Mouse (Mus musculus) bone marrow, adult 2 months (tissue): Measurements from ENCODE around the gene Rnf41. TPM values are rescaled to one million over a fixed set of nuclear protein-coding genes. Genes with fewer than 3 reads are reported as not detected.

Experiments used
- H3K27ac ChIP-seq: fragments of 200-500 bp; 2 replicates; pipeline ENCODE4 v1.5.1; 2012; ENCODE audit warnings: low read depth, mild to moderate bottlenecking, control low read depth, inconsistent platforms, low read length; ENCODE audit not compliant: control insufficient read depth, poor library complexity, insufficient read depth
- H3K4me1 ChIP-seq: fragments of 200-500 bp; 2 replicates; pipeline ENCODE4 v1.6.1; 2011; ENCODE audit warnings: low read length; ENCODE audit not compliant: control insufficient read depth, insufficient read depth
- H3K4me3 ChIP-seq: fragments of 200-500 bp; replicated peaks from 2 replicates; pipeline ENCODE3; 2011; ENCODE audit warnings: mild to moderate bottlenecking, low read depth, low read length, control low read depth; ENCODE audit not compliant: control insufficient read depth
- CTCF ChIP-seq: fragments of 200-500 bp; IDR thresholded peaks from 2 replicates; pipeline ENCODE4 v1.5.1; 2011; ENCODE audit warnings: low read length, control low read depth; ENCODE audit not compliant: control insufficient read depth, insufficient read depth
- POLR2A ChIP-seq: fragments of 200-500 bp; IDR thresholded peaks from 2 replicates; pipeline ENCODE4 v1.6.1; 2011; ENCODE audit warnings: low read depth, mild to moderate bottlenecking, control low read depth, low read length, borderline replicate concordance; ENCODE audit not compliant: control insufficient read depth
- WGBS: fragments of 180-500 bp; shearing (Covaris S2); methylation state at CpG from one replicate; pipeline ENCODE4 v1.1.7; 2018; 5-methylcytosine and 5-hydroxymethylcytosine counted together
- polyA plus RNA-seq: library from polyadenylated mRNA; stranded (reverse); fragments of >200 nt; gene quantifications from 2 replicates; pipeline ENCODE4 v1.2.4, GENCODE M21; 2011; ENCODE audit warnings: low replicate concordance; ENCODE audit not compliant: missing spikeins, insufficient read depth, insufficient read length

Gene Rnf41
- polyA plus RNA-seq, 1 experiment = 17.3 TPM

DNA sequence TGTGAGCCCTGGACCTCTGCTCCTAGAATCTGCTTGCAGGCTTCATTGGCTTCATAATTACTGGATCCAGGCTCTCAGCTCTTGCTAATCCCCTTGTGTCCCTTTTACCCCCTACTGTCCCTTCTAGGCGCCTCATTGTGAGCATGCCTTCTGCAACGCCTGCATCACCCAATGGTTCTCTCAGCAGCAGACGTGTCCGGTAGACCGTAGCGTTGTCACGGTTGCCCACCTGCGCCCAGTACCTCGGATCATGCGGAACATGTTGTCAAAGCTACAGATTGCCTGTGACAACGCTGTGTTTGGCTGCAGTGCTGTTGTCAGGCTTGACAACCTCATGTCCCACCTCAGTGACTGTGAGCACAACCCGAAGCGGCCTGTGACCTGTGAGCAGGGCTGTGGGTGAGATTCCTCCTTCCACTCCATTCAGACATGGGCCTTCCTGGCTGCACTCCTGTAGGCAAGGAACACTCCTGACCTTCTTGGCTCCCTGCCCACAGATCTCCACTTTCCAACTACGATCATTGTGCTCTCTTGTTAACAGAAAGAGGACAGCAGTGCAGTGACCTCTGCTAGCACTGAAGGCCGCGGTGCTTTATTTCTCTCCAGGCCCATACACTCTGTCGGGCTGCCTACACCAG lies 23.8 kb downstream of the Rnf41 start:
- 79% methylated on average over 17 of the region's 17 CpGs for WGBS

DNA sequence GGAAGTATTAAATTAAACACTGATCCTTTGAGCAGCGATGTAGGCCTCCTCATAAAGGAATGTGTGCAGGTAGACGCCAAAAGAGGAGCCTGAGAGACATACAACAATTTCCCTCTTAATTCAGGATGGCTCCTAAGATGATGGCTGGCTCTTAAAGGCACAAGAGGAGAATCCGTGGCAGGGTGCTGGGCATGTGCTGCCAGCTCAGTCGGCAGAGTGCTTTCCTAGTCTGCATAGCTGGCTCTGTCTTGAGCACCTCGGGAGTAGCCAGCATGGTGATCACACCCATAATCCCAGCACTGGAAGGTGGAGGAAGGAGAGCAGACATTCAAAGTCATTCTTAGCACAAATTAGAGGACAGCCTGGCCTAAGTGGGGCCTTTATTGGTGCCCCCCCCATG lies 24.4 kb downstream of the Rnf41 start:
- peak overlapping the region; percentile 93 for H3K27ac ChIP-seq
- H3K4me3 ChIP-seq = no peak overlapping the region
- no peak for TF ChIP-seq POLR2A
- no peak for TF ChIP-seq CTCF
- peaks cover 10% of the 10 kb centered on the region for H3K4me1 ChIP-seq
- 80% methylated on average over 5 of the region's 5 CpGs for whole genome bisulfite sequencing

More for the DNA sequence above, 23.8 kb downstream of the Rnf41 start:
- peak overlapping the region; percentile 93 for H3K27ac ChIP-seq
- H3K4me3 ChIP-seq = no peak overlapping the region
- no peak for TF ChIP-seq POLR2A
- no peak for TF ChIP-seq CTCF
- H3K4me1 ChIP-seq = peaks cover 10% of the 10 kb centered on the region

DNA sequence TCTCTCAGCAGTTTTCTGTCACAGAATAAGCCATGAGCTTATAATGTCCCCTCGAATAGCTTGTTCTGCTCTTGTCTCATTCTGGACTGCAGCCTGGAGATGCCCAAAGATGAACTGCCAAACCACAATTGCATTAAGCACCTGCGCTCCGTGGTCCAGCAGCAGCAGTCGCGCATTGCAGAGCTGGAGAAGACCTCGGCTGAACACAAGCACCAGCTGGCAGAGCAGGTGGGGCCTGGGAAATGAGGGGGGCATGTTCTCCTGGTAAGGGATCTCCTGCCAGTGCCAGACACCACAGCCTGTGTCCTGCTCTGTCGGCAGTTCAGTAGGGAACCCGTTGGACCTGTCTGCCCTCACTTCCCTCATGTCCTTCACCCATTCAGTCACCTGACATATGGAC lies 24.9 kb downstream of the Rnf41 start:
- 70% methylated on average over 8 of the region's 8 CpGs for WGBS
- H3K4me3 ChIP-seq = no peak overlapping the region
- TF ChIP-seq POLR2A = no peak
- no peak for TF ChIP-seq CTCF
- H3K4me1 ChIP-seq = peaks cover 10% of the 10 kb centered on the region
- no peak overlapping the region for H3K27ac ChIP-seq

DNA sequence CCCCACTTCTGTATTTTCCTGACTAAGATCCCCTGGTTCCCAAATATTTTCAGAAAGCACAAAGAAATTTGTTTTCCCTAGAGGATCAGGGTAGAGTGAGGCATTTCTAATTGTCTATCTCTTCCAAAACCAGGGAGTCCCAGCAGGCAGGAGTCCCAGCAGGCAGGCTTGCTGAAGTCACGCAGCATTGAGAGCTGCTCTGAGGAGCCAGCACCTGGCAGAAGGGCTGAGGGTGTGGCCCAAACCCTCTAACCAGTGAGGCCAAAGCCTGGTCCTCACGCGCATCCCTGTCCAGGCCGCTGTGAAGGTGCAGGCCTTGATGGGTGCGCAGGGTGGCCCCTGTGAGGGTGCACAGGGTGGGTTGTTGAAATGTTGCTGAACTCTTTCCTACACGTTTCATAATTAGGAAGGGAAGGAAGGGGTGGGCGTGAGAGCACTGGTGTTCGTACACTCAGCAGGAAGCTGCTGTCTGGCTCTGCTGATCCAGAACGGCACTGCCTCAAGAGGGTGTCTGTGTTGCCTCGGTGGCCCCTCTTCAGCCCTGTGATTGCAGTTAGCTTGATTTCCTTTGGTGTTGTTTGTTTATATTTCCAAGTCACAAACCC lies 27.3 kb downstream of the Rnf41 start:
- no peak; the same call in 1 of the 2 replicates for TF ChIP-seq POLR2A
- no peak for TF ChIP-seq CTCF
- peak overlapping the region; percentile 81 for H3K27ac ChIP-seq
- WGBS = 34% methylated on average over 10 of the region's 10 CpGs
- H3K4me3 ChIP-seq = no peak overlapping the region
- peaks cover 8% of the 10 kb centered on the region for H3K4me1 ChIP-seq

DNA sequence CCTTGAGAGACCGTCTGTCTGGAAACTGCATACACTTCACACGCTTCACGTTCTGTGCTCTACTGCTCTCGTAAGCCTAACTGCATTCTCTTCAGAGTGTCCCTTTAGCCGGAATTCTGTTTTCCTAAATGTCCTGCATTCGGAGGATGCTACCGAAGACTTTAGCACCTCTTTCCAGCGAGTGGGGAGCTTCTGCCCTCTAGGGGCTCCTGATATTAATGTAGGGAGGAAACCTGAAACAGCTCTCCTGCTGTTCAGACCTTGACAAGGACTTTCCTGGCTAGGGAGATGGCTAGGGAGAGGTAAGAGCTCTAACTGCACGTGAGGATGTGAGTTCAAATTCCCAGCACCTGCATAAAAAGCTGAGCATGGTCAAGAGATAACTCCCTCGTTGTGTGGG lies 28.9 kb downstream of the Rnf41 start:
- H3K27ac ChIP-seq = no peak overlapping the region
- 54% methylated on average over 10 of the region's 10 CpGs for WGBS

DNA sequence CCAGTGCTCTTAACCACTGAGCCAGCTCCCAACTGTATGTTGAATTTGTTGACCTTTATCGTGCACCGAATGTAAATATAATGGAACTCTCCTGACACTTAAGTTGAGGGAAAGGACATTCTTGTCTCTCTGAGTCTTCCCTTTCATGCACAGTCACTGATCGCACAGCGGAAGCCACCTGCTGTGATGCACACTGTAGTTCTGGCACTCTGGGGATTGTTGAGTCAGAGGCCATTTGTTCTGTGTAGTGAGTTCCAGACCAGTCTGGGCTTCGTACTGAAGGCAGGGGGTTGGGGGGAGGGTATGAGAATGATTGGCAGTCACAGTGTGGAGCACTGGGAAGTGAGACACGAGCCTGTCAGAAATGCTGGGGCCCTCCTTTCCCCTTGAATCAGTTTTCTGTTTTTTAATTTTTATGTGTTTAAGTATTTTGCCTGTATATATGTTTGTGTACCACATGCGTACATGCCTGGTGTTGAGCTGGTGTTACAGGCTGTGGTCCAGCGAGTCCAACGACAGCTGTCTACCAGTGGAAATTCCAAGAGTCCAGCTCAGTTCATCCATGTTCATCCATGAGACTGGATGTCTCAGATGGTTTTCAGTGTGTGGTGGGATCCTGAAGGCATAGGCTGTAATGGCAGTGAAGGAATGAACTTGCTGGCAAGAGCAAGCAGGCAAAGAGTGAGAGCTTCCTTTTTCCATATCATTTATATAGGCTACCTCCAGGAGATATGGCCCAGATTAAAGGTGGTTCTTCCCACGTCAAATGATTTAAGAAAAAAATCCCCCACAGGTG lies 30.1 kb downstream of the Rnf41 start:
- H3K4me1 ChIP-seq = peaks cover 6% of the 10 kb centered on the region
- WGBS = 88% methylated on average over 10 of the region's 10 CpGs
- no peak overlapping the region for H3K27ac ChIP-seq
- TF ChIP-seq POLR2A (no peak), CTCF (no peak)
- H3K4me3 ChIP-seq = no peak overlapping the region

More for the DNA sequence above, 28.9 kb downstream of the Rnf41 start:
- Histone ChIP-seq H3K4me1 (peaks cover 6% of the 10 kb centered on the region), H3K4me3 (no peak overlapping the region)
- peak; percentile 40; the same call in 1 of the 2 replicates for TF ChIP-seq CTCF
- no peak for TF ChIP-seq POLR2A

DNA sequence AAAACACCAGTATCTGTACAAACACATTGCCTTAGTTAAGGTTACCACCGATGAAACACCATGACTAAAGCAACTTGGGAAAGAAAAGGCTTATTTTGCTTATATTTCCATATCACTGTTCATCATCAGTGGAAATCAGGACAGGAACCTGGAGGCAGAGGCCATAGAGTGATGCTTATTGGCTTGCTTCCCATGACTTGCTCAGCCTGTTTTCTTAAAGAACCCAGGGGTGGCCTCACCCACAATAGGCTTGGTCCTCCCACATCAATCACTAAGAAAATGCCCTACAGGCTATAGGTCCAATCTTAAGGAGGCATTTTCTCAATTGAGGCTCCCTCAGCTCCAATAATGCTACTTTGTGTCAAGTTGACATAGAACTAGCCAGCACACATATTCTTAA lies 31.3 kb downstream of the Rnf41 start:
- Histone ChIP-seq H3K4me1 (peaks cover 4% of the 10 kb centered on the region), H3K4me3 (no peak overlapping the region), H3K27ac (no peak overlapping the region)
- TF ChIP-seq POLR2A (no peak), CTCF (no peak)
- 76% methylated on average over 1 of the region's 1 CpGs for WGBS

DNA sequence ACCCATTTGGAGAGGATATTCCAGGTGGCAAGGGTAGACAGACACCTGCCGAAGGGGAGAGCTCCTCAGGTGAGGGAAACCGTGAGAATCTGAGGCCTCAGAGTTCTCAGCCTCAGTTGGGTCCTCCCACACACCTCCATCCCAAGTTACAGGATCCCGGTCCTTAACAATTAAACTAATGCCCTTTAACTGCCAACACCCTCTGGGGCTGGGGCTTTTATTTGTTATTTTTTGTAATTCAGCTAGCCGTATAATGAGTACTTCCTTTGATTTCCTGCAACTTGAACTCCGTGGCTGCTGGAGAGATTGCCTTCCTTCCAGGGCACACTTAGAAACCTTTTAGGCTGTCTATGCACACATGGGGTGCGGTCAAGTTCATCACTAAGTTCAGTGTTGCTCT lies 32.9 kb downstream of the Rnf41 start:
- TF ChIP-seq POLR2A (no peak), CTCF (no peak)
- WGBS = 55% methylated on average over 6 of the region's 6 CpGs
- no peaks in the 10 kb centered on the region; the same call in 1 of the 2 replicates for H3K4me1 ChIP-seq

More for the DNA sequence above, 32.9 kb downstream of the Rnf41 start:
- no peak overlapping the region for H3K27ac ChIP-seq
- H3K4me3 ChIP-seq = no peak overlapping the region
